Mouse (Mus musculus) megakaryocyte progenitor cell, adult 5-6 weeks (primary cell): ENCODE data around the gene Clcnkb. TPM values are rescaled to one million over a fixed set of nuclear protein-coding genes. Genes with fewer than 3 reads are reported as not detected.

Experiments
- ATAC-seq: replicated peaks from 2 replicates; pipeline ENCODE4 v1.8.0; 2016; ENCODE audit warnings: mild to moderate bottlenecking, moderate TSS enrichment, inconsistent platforms; ENCODE audit not compliant: poor library complexity
- total RNA-seq, 2 experiments: library from RNA; stranded (forward) in 1 of 2; stranded (reverse) in 1 of 2; fragments of 157-497, 149-512 nt in 1 of 2; fragments of 200-1000 nt in 1 of 2; gene quantifications; 2 replicates each; pipeline versions ENCODE4 v1.2.3 to v1.2.4; 2015 to 2017

The Clcnkb gene
- total RNA-seq, 2 experiments from 2014 or later: not detected

DNA sequence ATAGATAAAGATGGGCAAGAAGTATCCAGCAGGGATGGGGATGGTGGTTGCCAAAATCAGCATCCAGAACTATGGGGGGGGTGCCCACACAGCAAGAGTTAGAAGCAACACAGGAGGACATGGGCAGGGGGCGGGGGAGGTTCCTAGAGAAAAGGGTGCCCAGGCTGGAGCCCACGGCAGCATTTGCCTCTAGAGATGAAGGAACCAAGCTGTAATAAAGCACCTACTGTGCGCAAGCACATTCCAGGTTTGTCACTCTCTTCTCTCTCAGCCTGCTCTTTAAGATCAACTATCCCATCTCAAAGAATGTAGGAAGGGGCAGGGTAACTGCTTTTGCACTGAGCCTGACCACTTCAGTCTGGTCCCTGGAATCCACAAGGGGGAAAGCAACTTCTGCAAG is 7.2 kb downstream of the Clcnkb start:
- ATAC-seq: no peak

- peak; percentile 72 for ATAC-seq
Observed at GRCm38 (mm10) chr4:141406516-141407299, 9.1 kb downstream of the Clcnkb start.

DNA sequence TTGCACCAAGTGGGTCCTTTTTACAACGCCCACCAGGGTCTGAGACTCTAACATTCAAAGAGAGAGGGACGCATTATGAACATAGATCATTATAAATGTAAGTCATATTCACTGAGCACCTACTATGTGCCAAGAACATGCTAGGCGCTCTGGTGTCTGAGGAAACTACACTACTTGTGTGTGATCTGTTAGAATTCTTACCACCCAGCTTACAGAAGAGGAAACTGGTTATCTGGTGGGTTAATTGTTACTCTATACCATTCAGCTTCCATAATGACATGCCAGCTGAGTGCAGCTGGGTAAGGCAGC is 10.5 kb downstream of the Clcnkb start:
- ATAC-seq: no peak

GRCm38 (mm10) chr4:141404518-141405313 is 11.1 kb downstream of the Clcnkb start:
- ATAC-seq: peak; percentile 94

GRCm38 (mm10) chr4:141400171-141400570 is 15.6 kb downstream of the Clcnkb start:
- no peak for ATAC-seq

DNA sequence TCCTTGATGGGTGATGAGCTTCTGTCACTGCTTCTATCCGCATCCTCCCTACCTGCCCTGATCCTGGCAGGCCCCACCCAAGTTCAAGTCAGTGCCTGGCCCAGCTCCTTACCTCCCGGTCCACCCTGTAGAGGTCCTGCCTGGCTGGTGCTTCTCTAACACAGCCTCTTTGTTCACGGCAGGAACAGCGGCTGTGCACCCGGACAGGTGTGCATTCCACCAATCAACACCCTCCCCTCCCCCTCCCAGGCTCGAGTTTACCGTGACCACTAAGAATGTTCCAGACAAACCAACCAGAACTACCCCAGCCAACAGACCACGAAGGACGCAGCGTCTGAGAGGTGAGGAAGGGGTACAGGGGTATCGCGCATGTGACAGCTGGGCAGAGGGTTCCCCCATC is 17.3 kb downstream of the Clcnkb start, which contains the start of gene Clcnka:
Clcnka (minus strand) TSS at position 180 of the 400 bp plus-strand sequence.
- ATAC-seq: no peak

DNA sequence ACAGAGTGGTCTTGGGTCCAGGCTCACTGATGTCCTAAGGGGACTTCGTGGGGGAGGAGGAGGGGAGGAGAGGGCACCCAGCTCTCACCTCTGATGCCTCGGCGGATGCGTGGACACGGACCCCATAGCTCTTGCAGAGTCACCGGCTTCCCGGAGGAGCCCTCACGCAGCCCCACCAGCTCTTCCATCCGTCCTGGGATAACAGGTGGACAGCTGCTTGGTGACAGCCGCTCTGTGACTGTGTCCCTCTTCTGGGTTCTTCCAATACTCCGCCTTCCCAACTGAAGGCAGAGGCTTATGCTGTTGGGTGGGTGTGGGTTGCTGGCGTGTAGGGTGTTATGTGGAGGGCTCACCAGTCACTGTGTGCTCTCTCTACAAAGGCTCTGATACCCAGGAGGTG is 18.0 kb downstream of the Clcnkb start:
- no peak for ATAC-seq

DNA sequence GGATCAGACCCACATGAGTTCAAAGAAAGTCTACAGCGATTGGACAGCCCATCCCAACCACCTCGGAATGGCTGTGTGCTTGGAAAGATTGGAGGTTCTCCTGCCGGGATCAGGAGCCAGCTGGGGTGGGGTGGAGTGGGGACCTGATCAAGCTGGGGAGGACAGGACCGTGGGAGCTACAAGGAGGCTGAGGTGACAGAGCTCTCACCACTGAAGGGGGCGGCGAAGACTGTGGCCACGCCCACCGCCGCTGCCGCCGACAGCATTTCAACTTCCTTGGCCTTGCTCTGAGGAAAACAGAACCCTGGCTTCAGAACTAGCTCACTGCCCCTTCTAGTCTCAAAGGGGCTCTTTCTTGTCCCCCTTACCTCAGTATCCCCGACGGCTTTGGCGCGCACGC is 21.1 kb downstream of the Clcnkb start:
- peak; percentile 63 for ATAC-seq

GRCm38 (mm10) chr4:141391293-141391692 is 24.5 kb downstream of the Clcnkb start:
- no peak for ATAC-seq

DNA sequence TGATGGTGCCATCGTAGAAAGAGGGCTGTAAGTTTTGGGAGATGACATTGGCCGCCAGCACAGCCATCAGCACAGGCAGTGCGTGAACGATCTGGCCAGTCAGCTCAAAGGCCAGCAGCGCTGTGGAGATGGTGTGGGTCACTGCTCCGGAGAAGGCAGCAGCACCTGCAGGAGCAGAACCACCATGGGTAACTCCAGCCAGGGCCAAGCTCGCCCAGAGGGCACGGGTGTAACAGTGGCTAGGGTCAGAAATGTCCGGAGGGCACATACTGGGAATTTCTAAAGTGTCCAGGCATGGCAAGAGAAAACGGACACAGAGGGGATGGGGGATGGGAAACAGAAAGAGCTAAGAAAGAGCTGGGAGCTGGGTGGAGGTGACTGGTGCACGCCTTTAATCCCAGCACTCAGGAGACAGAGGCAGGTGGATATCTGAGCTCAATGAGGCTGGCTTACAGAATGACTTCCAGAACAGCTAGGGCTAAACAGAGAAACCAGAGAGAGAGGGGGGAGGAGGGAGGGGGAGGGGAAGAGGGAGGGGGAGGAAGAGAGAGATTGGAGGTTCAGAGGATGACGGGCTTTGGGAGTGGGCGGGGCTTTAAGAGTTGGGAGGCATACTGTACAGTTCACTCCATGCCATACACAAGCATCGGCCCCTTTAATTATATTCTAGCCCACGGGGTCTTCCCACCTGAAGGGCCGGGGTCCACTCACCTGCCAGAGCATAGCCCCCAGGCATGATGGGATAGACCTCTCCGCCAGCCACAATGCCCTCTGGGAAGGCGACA is 26.3 kb downstream of the Clcnkb start:
- no peak for ATAC-seq

- no peak for ATAC-seq
Observed at GRCm38 (mm10) chr4:141387933-141388332, 27.9 kb downstream of the Clcnkb start.

GRCm38 (mm10) chr4:141387093-141387784 is 28.6 kb downstream of the Clcnkb start:
- ATAC-seq: peak; percentile 88

- ATAC-seq: no peak
Observed at GRCm38 (mm10) chr4:141386150-141386549, 29.7 kb downstream of the Clcnkb start.

DNA sequence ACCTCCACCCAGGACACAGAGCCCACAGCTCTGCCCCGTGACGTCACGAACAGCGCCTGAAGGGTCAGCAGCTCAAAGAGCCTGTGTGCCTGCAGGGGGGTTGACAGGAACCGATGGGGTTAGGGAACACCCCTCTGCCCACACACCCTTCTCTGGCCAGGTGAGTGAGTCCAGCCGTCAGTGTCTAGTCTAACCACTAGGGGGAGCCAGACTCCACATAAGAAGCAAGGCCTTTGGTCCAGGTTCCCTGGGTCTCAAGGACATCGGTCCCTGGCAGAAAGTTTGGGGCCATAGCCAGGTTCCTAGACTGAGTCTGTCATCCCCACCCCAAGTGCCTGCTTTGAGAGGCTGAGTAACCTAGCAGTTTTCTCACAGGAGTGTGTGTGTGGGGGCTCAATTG is 30.5 kb downstream of the Clcnkb start:
- ATAC-seq: peak; percentile 62

- ATAC-seq: peak; percentile 30; the same call in 1 of the 2 replicates
Observed at GRCm38 (mm10) chr4:141382406-141382805, 33.4 kb downstream of the Clcnkb start.

- ATAC-seq: no peak
Observed at GRCm38 (mm10) chr4:141379674-141380073, 36.1 kb downstream of the Clcnkb start.

- ATAC-seq: no peak
Observed at GRCm38 (mm10) chr4:141372426-141372825, 43.4 kb downstream of the Clcnkb start.

DNA sequence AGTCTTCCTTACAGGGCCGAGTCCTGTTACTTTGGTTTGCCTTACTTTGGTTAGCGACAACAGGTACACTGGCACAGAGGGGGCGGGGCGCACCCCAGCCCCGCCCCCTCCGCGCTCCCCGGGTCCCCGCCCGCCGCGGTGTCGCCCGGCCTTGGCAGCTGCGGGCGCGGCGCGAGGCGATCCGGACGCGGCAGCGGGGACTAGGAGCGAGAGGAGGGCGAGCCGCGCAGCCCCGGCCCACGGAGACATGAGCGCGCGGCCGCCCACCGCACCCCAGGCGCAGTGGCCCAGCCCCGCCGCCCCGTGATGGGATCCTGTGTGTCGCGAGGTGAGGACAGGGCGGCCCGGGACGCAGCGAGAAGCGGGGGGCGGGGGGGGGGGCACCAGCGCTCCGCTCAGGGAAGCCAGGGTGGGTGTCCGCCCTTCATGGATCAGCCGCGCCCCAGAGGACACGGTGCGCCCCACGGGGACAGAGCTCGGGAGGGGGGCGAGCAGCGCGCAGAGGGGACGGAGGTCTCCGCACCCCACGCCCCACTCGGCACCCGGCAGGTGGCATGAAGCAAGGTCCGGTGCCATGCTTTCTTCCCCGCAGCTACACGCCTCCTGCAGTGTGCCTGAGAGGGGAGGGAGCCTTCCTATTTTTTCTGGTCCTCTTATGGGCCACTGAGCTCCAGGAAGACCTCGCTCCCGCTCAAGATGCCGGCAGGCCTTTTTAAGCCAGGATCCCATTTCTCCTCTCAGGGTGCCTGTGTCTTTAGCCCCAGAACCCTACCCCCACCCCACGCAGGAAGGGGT is 47.6 kb downstream of the Clcnkb start, which contains the start of gene Fam131c:
Fam131c (plus strand) TSS at position 224 of the 795 bp plus-strand sequence.
- ATAC-seq: 0 out of 2 replicates have a peak, but pooled peaks have one; percentile 21

- no peak for ATAC-seq
Observed at GRCm38 (mm10) chr4:141365876-141366275, 49.9 kb downstream of the Clcnkb start.

GRCm38 (mm10) chr4:141365126-141365525 is 50.7 kb downstream of the Clcnkb start:
- no peak for ATAC-seq
